Mouse (Mus musculus) limb, embryonic 12.5 days (tissue): Measurements from ENCODE around the gene Lcmt1. TPM values are rescaled to one million over a fixed set of nuclear protein-coding genes. Genes with fewer than 3 reads are reported as not detected.

Experiments used
- ATAC-seq: fragments of 200-750 bp; cut with Nextera tagmentation; 2 replicates; pipeline ENCODE4 v1.8.0; 2017; ENCODE audit warnings: low read depth, moderate TSS enrichment; ENCODE audit not compliant: insufficient number of reproducible peaks, insufficient read depth, low FRiP score, low TSS enrichment
- H3K27ac ChIP-seq: fragments of 300-500 bp; sonication (generic); 2 replicates; pipeline ENCODE4 v1.5.1; 2016; ENCODE audit warnings: mild to moderate bottlenecking, moderate library complexity
- H3K27me3 ChIP-seq: fragments of 300-500 bp; sonication (generic); 2 replicates; pipeline ENCODE4 v1.6.1; 2016; ENCODE audit warnings: mild to moderate bottlenecking, moderate library complexity
- H3K36me3 ChIP-seq: fragments of 300-500 bp; sonication (generic); 2 replicates; pipeline ENCODE4 v1.6.1; 2016; ENCODE audit warnings: mild to moderate bottlenecking, moderate library complexity
- H3K4me1 ChIP-seq: fragments of 300-500 bp; sonication (generic); replicated peaks from 2 replicates; pipeline ENCODE4 v1.6.1; 2016
- H3K4me2 ChIP-seq: fragments of 300-500 bp; sonication (generic); 2 replicates; pipeline ENCODE4 v1.6.1; 2016; ENCODE audit warnings: mild to moderate bottlenecking, moderate library complexity
- H3K4me3 ChIP-seq: fragments of 300-500 bp; sonication (generic); replicated peaks from 2 replicates; pipeline ENCODE4 v1.5.1; 2016; ENCODE audit warnings: mild to moderate bottlenecking
- H3K9ac ChIP-seq: fragments of 300-500 bp; sonication (generic); replicated peaks from 2 replicates; pipeline ENCODE4 v1.6.1; 2016; ENCODE audit warnings: mild to moderate bottlenecking, moderate library complexity
- H3K9me3 ChIP-seq: fragments of 300-500 bp; sonication (generic); 2 replicates; pipeline ENCODE4 v1.6.1; 2016; ENCODE audit warnings: mild to moderate bottlenecking, moderate library complexity
- WGBS: fragments of 180-500 bp; shearing (Covaris S2); methylation state at CpG from one replicate; pipeline ENCODE4 v1.1.7; 2016; 5-methylcytosine and 5-hydroxymethylcytosine counted together
- polyA plus RNA-seq: library from polyadenylated mRNA; unstranded; fragments of >200 nt; fragmentation: Nextera tagmentation; extraction: Ambion mirVana; gene quantifications from 2 replicates; pipeline ENCODE4 v1.2.1, GENCODE M21; 2016

The Lcmt1 gene
- polyA plus RNA-seq, 1 experiment from 2014 or later: 52.7 TPM

- Histone ChIP-seq H3K27ac (no peak overlapping the region), H3K9ac (no peak overlapping the region), H3K36me3 (no peaks in the 10 kb centered on the region), H3K4me2 (no peak overlapping the region), H3K27me3 (no peaks in the 10 kb centered on the region), H3K4me3 (no peak overlapping the region), H3K9me3 (no peaks in the 10 kb centered on the region), H3K4me1 (peaks cover 23% of the 10 kb centered on the region; the same call in 1 of the 2 replicates)
- WGBS: 86% methylated on average over 5 of the region's 5 CpGs
- ATAC-seq: no peak
Observed at GRCm38 (mm10) chr7:123344079-123344780, 25.4 kb upstream of the Lcmt1 start.

GRCm38 (mm10) chr7:123345041-123345544 lies 24.5 kb upstream of the Lcmt1 start:
- 68% methylated on average over 3 of the region's 3 CpGs for WGBS
- Histone ChIP-seq H3K4me1 (peaks cover 24% of the 10 kb centered on the region; the same call in 1 of the 2 replicates), H3K4me3 (no peak overlapping the region), H3K36me3 (no peaks in the 10 kb centered on the region), H3K4me2 (no peak overlapping the region), H3K27me3 (no peaks in the 10 kb centered on the region), H3K9me3 (no peaks in the 10 kb centered on the region), H3K9ac (no peak overlapping the region), H3K27ac (no peak overlapping the region)
- no peak for ATAC-seq

DNA sequence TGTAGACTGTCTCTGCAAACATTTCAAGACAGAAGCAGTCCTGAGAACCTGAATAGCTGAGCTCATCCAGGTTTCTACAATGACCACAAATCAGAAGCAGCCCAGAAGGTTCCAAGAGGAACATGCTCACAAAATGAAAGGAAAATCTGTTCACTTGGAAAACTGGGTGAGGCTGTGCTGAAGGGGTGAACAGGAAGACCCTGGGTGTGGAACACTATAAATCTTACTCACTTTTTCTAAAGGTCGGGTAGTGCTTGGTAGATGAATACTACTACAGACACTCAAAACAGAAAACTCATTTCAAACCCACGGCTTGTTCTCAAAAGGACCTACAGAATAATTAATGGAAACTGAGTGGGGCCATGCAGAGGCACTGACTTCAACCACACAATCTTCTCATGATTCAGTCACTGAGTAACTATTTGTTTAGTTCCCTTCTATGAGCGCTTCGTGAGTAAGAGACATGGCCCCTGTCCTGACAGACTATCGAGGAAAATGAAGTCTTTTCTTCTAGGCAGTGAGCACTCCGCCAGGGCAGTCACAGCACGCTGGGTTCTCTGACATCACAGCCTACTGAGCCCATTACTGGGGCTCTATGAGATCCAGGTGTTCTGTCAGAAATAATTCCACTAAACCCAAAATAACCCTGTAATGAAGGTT lies 22.8 kb upstream of the Lcmt1 start:
- ATAC-seq: no peak
- Histone ChIP-seq H3K4me3 (no peak overlapping the region), H3K27ac (no peak overlapping the region), H3K27me3 (no peaks in the 10 kb centered on the region), H3K4me1 (peaks cover 20% of the 10 kb centered on the region; the same call in 1 of the 2 replicates), H3K9me3 (no peaks in the 10 kb centered on the region), H3K4me2 (no peak overlapping the region), H3K36me3 (no peaks in the 10 kb centered on the region), H3K9ac (no peak overlapping the region)
- 81% methylated on average over 7 of the region's 7 CpGs for WGBS

GRCm38 (mm10) chr7:123349813-123350212 lies 19.8 kb upstream of the Lcmt1 start:
- Histone ChIP-seq H3K27me3 (no peaks in the 10 kb centered on the region), H3K9me3 (no peaks in the 10 kb centered on the region), H3K27ac (no peak overlapping the region), H3K9ac (no peak overlapping the region), H3K4me1 (peaks cover 15% of the 10 kb centered on the region; the same call in 1 of the 2 replicates), H3K4me2 (no peak overlapping the region), H3K36me3 (no peaks in the 10 kb centered on the region), H3K4me3 (no peak overlapping the region)
- WGBS: 89% methylated on average over 11 of the region's 11 CpGs
- ATAC-seq: no peak

GRCm38 (mm10) chr7:123350243-123350642 lies 19.3 kb upstream of the Lcmt1 start:
- Histone ChIP-seq H3K27me3 (no peaks in the 10 kb centered on the region), H3K9me3 (no peaks in the 10 kb centered on the region), H3K27ac (no peak overlapping the region), H3K9ac (no peak overlapping the region), H3K36me3 (no peaks in the 10 kb centered on the region), H3K4me3 (no peak overlapping the region), H3K4me1 (peaks cover 14% of the 10 kb centered on the region; the same call in 1 of the 2 replicates), H3K4me2 (no peak overlapping the region)
- WGBS: 58% methylated on average over 2 of the region's 2 CpGs
- ATAC-seq: no peak

DNA sequence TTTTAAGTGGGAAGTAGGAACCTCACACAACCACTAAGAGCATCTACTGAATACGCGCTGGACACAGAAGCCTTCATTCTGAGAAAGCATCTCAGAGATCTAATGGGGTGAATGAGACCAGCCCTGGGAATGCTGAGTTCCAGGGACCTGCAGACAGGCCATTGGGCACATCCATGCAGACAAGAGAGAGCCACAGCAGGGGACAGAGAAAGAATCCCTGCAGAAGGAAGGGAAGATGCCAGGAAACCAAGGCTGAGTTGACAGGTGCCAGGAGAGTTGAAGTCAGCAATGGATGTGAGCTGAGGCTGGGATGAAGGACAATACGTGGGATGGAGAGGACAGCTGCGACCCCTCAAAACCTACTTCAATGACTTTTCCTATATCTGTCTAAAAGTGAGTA lies 16.5 kb upstream of the Lcmt1 start:
- Histone ChIP-seq H3K27me3 (no peaks in the 10 kb centered on the region), H3K4me1 (0 out of 2 replicates have a peak, but pooled peaks cover 5% of the 10 kb centered on the region), H3K9me3 (no peaks in the 10 kb centered on the region), H3K9ac (no peak overlapping the region), H3K27ac (no peak overlapping the region), H3K4me2 (no peak overlapping the region), H3K36me3 (no peaks in the 10 kb centered on the region), H3K4me3 (no peak overlapping the region)
- ATAC-seq: no peak
- 96% methylated on average over 4 of the region's 4 CpGs for WGBS

DNA sequence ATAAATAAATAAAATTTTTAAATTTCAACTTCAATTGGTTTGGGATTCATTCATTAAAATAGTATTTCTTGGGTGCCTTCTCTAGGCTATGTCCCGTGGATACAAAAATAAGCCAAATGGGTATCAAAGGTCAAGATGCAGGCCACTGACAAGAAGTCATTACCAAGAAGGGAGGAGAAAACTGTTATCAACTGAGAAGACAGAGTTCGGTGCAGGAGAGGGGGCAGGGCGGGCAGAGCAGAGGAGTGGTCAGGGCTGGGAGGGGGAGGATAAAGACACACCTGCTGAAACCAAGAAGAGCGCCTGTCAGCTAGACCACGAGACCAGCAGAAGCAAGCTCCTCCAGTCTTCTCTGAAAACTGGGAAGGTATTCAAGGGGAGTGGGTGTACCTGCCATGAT lies 15.7 kb upstream of the Lcmt1 start:
- H3K27ac ChIP-seq: no peak overlapping the region
- no peak overlapping the region for H3K4me2 ChIP-seq
- H3K27me3 ChIP-seq: no peaks in the 10 kb centered on the region
- 86% methylated on average over 5 of the region's 5 CpGs for WGBS
- no peaks in the 10 kb centered on the region for H3K36me3 ChIP-seq
- no peak overlapping the region for H3K4me3 ChIP-seq
- H3K9ac ChIP-seq: no peak overlapping the region
- no peaks in the 10 kb centered on the region for H3K9me3 ChIP-seq
- 0 out of 2 replicates have a peak, but pooled peaks cover 3% of the 10 kb centered on the region for H3K4me1 ChIP-seq
- ATAC-seq: no peak

- 86% methylated on average over 5 of the region's 5 CpGs for WGBS
- no peaks in the 10 kb centered on the region for H3K27me3 ChIP-seq
- no peaks in the 10 kb centered on the region for H3K36me3 ChIP-seq
- H3K9me3 ChIP-seq: no peaks in the 10 kb centered on the region
- no peaks in the 10 kb centered on the region for H3K4me1 ChIP-seq
- no peak for ATAC-seq
- no peak overlapping the region for H3K9ac ChIP-seq
- no peak overlapping the region for H3K4me2 ChIP-seq
- no peak overlapping the region for H3K27ac ChIP-seq
- H3K4me3 ChIP-seq: no peak overlapping the region
Observed at GRCm38 (mm10) chr7:123354392-123354791, 15.2 kb upstream of the Lcmt1 start.

- Histone ChIP-seq H3K27me3 (no peaks in the 10 kb centered on the region), H3K9me3 (no peaks in the 10 kb centered on the region), H3K4me2 (no peak overlapping the region), H3K9ac (no peak overlapping the region), H3K4me3 (no peak overlapping the region), H3K27ac (no peak overlapping the region), H3K36me3 (no peaks in the 10 kb centered on the region), H3K4me1 (0 out of 2 replicates have a peak, but pooled peaks cover 2% of the 10 kb centered on the region)
- WGBS: 89% methylated on average over 2 of the region's 2 CpGs
- ATAC-seq: no peak
Observed at GRCm38 (mm10) chr7:123354851-123355250, 14.7 kb upstream of the Lcmt1 start.

DNA sequence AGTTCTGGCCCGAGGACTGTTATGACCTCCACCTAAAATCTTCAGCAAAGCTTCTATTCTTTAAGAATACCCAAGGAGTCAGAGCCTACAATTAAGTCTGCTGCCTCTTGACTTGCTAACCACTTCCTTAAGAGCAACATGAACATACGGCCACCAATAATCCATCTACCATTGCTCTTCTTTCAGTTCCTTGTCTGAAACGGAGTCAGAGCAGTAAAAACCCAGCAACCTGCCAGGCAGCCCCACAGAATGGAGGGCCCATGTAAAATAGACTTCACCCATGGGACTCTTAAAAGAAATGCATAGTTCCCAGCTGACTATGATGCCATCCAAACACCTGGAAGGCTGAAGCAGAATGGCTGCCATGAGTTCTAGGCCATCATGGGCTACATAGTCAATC lies 13.4 kb upstream of the Lcmt1 start:
- Histone ChIP-seq H3K4me2 (no peak overlapping the region), H3K4me1 (0 out of 2 replicates have a peak, but pooled peaks cover 6% of the 10 kb centered on the region), H3K4me3 (no peak overlapping the region), H3K27me3 (no peaks in the 10 kb centered on the region), H3K36me3 (no peaks in the 10 kb centered on the region), H3K27ac (no peak overlapping the region), H3K9ac (no peak overlapping the region), H3K9me3 (no peaks in the 10 kb centered on the region)
- WGBS: 85% methylated on average over 3 of the region's 3 CpGs
- ATAC-seq: no peak

DNA sequence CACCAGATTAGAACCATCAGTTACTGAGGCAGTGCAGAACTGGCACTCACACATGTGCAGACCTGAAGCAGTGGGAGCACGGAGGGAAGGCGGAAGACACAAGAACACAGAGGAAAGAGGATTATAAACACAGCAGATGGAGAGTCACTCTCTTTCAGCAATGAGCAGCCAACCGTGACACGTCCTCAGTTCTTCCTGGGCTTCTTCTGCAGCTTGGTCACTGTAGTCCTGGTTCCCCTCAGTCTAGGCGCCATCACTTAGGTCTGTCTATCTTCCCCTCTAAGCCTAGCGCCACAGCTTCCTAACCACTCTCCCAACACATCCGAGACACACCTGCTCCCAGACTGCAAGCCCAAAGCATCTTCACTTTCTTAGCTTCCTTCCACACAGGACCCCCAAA lies 10.5 kb upstream of the Lcmt1 start:
- 83% methylated on average over 7 of the region's 7 CpGs for WGBS
- no peak overlapping the region for H3K9ac ChIP-seq
- H3K4me1 ChIP-seq: peaks cover 16% of the 10 kb centered on the region
- H3K4me3 ChIP-seq: no peak overlapping the region
- ATAC-seq: no peak
- no peak overlapping the region for H3K27ac ChIP-seq
- H3K36me3 ChIP-seq: no peaks in the 10 kb centered on the region
- H3K9me3 ChIP-seq: no peaks in the 10 kb centered on the region
- no peaks in the 10 kb centered on the region for H3K27me3 ChIP-seq
- no peak overlapping the region for H3K4me2 ChIP-seq
